Mouse (Mus musculus) gastrocnemius, adult 18-20 months (tissue): ENCODE data around the gene Dgat2. TPM values are rescaled to one million over a fixed set of nuclear protein-coding genes. Genes with fewer than 3 reads are reported as not detected.

Experiments
- DNase-seq: peaks from one replicate; pipeline ENCODE4 v3.0.0; 2021; ENCODE audit warnings: low spot score
- long read RNA-seq, 2 experiments: library from polyadenylated mRNA; stranded (forward); transcript quantifications; one replicate each; pipeline ENCODE4 v2.0.0; 2021
- total RNA-seq, 2 experiments: library from RNA; stranded (reverse); gene quantifications; 2 replicates each; pipeline ENCODE4 v1.2.3; 2021

Gene Dgat2
- total RNA-seq = 10 to 100 TPM; 41.9 to 56.0 TPM
- long read RNA-seq, experiment 1, transcript Dgat2-201 (8 exons, 2,262 nt) = major isoform, 52 of 59 reads
- long read RNA-seq, experiment 1, partial matches to known transcripts = 7 of 59 reads
- long read RNA-seq, experiment 1, other reads (novel, unspliced or antisense) = 0 of 59 reads
- long read RNA-seq, experiment 2, transcript Dgat2-201 (8 exons, 2,262 nt) = major isoform, 39 of 48 reads
- long read RNA-seq, experiment 2, partial matches to known transcripts = 6 of 48 reads
- long read RNA-seq, experiment 2, other reads (novel, unspliced or antisense) = 3 of 48 reads

GRCm38 (mm10) chr7:99182432-99183172 lies at the start of gene Dgat2:
TSS of gene Dgat2 (minus strand) at chr7:99182719.
- DNase-seq = peak; percentile 91

- no peak for DNase-seq
Measured at GRCm38 (mm10) chr7:99230061-99230747, 47.7 kb upstream of the Dgat2 start.

GRCm38 (mm10) chr7:99229411-99229810 lies 46.9 kb upstream of the Dgat2 start:
- DNase-seq = peak; percentile 46

DNA sequence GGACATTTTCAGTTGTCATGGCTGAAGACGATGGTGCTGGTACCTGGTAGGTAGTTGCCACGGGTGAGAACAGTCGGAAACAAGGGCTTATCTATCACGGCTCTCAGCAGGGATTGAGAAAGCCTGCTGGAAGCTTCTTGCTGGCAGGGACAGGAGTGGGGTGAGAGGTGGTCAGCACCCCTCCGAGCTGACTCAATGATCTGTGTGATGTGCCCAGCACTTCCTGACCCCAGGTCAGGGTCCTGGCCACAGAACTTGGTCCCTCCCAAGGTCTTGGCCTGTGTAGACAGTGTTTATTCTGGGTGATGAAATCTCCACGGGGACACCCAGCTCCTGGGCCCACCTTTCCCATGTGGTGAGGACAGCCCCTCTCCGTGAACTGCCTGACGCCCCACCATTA lies 46.3 kb upstream of the Dgat2 start:
- DNase-seq = no peak

DNA sequence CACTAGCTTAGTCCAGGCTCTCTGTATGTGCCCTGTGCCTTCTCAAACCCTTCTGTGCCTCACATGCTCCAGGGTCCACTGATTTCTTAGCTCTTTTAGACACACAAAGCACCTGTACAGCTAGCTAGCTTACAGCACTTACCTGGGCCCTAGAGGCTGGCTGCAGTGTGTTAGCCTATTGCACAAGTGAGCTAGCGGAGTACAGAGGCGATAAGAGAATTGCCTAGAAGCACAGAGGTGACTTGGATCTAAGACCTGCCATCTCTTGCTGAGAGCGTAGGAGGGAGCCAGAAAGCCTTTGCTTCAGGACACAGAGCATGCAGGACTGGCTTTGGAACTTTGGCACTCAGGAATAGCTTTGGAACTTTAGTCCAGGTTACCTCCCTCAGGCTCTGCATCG lies 44.7 kb upstream of the Dgat2 start:
- no peak for DNase-seq

DNA sequence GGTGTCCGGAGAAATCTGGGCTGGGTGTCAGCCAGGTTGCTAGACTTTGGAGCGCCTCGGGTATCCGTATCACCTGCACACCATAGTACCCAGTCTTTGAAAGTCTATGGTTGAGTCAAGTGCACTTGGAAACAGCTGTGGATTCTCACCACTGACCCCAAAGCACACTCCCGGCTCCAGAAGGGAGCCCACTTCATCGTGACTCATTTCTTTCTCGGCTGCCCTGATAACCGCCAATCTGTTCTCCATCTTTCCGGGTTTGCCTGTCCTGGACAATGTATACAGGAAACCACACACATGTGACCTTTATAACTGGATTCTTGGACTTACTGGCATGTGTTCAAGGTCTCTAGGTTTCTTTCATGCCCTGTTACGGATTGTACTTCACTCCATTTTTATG lies 44.1 kb upstream of the Dgat2 start:
- DNase-seq = no peak

- peak; percentile 57 for DNase-seq
Measured at GRCm38 (mm10) chr7:99225421-99225820, 42.9 kb upstream of the Dgat2 start.

GRCm38 (mm10) chr7:99224648-99225190 lies 42.2 kb upstream of the Dgat2 start:
- no peak for DNase-seq

DNA sequence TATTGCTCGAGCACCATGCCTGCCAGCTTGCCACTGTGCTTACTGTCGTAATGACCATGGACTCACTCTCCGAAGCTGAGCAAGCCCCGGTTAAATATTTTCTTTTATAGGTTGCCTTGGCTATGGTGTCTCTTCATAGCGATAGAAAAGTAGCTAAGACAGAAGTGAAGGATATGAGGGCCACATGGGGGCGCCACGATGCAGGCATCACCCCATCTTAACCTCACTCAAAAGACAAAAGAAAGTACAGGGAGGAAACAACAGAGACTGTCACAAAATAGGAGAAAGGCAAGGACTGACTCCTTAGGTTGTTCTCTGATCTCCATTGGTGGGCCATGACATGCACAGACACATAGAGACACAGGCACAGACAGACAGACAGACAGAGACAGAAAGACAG lies 41.7 kb upstream of the Dgat2 start:
- DNase-seq = no peak

GRCm38 (mm10) chr7:99217338-99218074 lies 35.0 kb upstream of the Dgat2 start:
- peak; percentile 46 for DNase-seq

GRCm38 (mm10) chr7:99215347-99215855 lies 32.9 kb upstream of the Dgat2 start:
- DNase-seq = peak; percentile 57

DNA sequence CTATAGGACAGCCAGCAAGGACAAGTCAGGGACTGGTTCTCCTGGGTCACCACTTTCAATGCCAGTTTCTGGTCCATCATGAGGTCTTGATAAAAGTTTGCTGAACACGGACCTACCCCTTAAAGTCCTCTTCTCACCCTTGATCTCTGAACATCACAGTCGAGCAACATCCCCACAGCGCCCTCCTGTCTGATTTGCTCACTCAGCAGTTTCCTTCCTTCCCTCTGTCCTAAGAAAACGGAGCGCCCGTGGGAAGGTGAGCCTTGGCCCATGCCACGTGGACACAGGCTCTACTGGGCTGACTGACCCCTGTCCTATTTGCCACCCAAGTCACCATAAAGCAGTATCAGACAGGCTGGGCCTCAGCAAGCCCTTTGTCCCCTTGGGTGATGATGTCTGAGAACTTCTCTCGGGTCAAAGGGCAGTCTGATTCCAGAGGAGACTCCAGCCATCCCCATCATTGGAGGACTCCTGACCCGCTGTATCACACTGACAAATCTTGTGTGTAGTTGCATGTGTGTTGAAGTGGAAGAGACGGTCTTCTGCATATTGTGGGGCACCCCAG lies 32.2 kb upstream of the Dgat2 start:
- DNase-seq = no peak

DNA sequence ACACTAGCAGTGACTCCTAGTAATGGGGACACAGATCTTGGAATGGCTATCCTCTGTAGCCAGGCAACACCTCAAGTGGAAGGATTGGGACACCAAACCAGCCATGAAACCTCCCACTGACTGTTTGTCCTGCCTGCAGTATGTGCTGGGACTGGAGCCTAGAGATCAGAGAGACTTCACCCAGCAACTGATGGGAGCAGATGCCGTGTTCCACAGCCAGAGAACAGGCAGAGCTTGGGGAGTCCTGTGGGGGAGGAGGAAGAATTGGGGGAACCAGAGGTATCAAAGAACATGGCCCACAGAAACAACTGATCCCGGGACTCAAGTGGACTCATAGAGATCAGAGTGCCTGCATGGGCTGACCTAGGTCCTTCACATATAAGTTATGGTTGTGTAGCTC lies 31.2 kb upstream of the Dgat2 start:
- no peak for DNase-seq

DNA sequence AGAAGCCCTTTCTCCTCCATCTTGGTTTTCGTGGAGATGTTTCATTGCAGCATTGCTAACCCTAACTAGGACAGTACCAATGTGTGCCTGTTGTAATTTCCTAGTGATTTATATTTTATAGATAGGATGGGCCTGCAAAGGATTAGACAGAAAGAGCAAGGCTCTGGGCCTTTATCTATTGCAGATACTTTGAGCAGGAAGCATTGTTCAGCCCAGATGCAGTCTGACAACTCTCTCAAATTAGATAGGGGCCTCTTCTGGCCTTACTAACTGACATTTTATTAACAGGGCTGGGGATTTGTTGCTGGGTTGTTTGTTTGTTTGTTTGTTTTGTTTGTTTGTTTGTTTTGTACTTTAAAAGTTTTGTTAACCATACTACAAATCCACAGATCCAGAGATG lies 30.5 kb upstream of the Dgat2 start:
- no peak for DNase-seq

GRCm38 (mm10) chr7:99208704-99209103 lies 26.2 kb upstream of the Dgat2 start:
- no peak for DNase-seq

GRCm38 (mm10) chr7:99206364-99206763 lies 23.8 kb upstream of the Dgat2 start:
- DNase-seq = no peak

DNA sequence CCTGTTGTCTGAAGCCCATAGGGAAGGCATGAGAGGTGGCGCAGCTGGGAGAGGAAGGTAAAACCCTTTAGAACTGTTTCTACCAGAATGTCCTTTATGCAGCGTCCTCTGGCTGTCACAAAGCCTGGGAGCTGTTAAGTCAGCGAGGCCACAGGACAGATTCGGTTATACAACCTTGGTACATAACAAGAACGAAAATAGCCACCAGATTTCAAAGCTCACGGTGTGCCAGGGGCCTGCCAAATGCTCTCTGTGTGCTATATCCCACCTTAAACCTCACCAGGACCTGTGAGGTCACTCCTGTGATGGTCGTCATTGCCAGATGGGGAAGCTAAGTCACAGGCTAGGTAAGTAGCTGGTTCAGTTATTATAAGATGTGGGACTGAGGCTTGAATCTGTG lies 19.6 kb upstream of the Dgat2 start:
- peak; percentile 47 for DNase-seq

DNA sequence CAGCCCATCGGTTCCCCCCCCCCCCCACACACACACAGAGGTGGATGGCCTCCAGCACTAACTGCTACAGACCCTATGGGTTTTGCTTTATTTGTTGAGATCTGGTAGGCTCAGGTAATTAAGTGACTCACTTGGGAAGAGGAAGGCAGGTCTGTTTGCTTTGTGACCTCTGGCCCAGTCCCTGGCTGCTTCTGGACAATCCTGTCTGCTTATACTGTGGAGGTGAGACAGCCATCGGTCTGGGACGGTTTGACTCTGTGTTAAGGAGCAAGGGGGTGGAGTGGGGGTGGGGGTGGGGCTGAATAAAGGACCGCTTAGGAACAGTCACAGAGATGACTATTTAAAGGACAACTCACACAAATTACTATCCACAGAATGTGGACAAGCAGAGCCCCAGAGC lies 17.8 kb upstream of the Dgat2 start:
- DNase-seq = no peak

GRCm38 (mm10) chr7:99199451-99200175 lies 17.1 kb upstream of the Dgat2 start:
- DNase-seq = no peak

- DNase-seq = peak; percentile 33
Measured at GRCm38 (mm10) chr7:99198811-99199210, 16.3 kb upstream of the Dgat2 start.
